Mouse (Mus musculus) kidney, adult 2 months (tissue): ENCODE measurements around the gene Lgals9.

Experiments used
- CTCF ChIP-seq: fragments of 200-500 bp; conservative IDR thresholded peaks from 2 replicates; pipeline ENCODE4 v1.5.1; 2011; ENCODE audit warnings: low read depth, mild to moderate bottlenecking, control low read depth, low read length, moderate library complexity, mixed read lengths; ENCODE audit not compliant: insufficient read depth, insufficient read length
- POLR2A ChIP-seq: fragments of 200-500 bp; IDR thresholded peaks from one replicate; pipeline ENCODE4 v1.6.1; 2011; ENCODE audit warnings: low read depth, low read length, control low read depth

- TF ChIP-seq CTCF (no peak), POLR2A (no peak)
These were observed 13.7 kb downstream of the Lgals9 start for GRCm38 (mm10) chr11:78971096-78971495.
